Mouse (Mus musculus): Measurements from ENCODE around the gene Olfr709-ps1. TPM values are rescaled to one million over a fixed set of nuclear protein-coding genes. Genes with fewer than 3 reads are reported as not detected.
"Not testable (repeated sequence)": the region's sequence is repeated elsewhere in the genome, so short reads cannot be mapped to it uniquely, and the experiment has no call there.

The Olfr709-ps1 gene
- under 1 TPM; 0.07 to 0.09 TPM for total RNA-seq (2021)
- not detected in 2 replicates for polyA plus RNA-seq (2012; rRNA removed)
- long read RNA-seq, result 0 reads

DNA sequence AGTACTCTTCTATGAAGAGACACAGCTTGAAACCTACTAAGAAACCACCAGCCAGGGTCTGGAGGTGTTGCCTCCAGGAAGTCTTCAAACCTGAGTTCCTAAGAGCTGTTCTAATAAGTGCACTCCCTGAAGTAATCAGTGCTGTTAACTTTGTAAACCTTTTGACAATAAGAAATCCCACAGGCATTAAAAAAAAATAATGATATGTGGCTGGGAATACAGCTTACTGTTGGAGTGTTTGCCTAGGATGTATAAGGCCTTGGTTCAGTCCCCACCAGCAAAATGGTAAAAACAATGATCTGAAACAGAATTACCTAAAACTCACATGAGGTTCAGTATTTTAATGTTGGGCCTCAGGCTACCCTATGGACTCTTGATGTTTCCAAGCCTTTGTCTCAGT is at the start of gene Olfr709-ps1:
Gene Olfr709-ps1, minus strand, starts transcription at position 101 of the 400 bp plus-strand sequence.
- DNase-seq, result no peak

GRCm38 (mm10) chr7:106975353-106975752 is 43.3 kb upstream of the Olfr709-ps1 start, which contains the start of gene Olfr711:
TSS of gene Olfr711 (minus strand) at chr7:106975453.
- DNase-seq, result no peak

GRCm38 (mm10) chr7:106967503-106967902 is 35.5 kb upstream of the Olfr709-ps1 start:
- not testable (repeated sequence) for DNase-seq

- no peak for DNase-seq
Measured at GRCm38 (mm10) chr7:106963837-106964236, 31.8 kb upstream of the Olfr709-ps1 start, which contains the start of gene Olfr6. TSS of gene Olfr6 (minus strand) at chr7:106963937.

- no peak for DNase-seq
Measured at GRCm38 (mm10) chr7:106948212-106948611, 16.2 kb upstream of the Olfr709-ps1 start, which contains the start of gene Olfr710. TSS of gene Olfr710 (minus strand) at chr7:106948312.

GRCm38 (mm10) chr7:106920961-106921360 is 11.1 kb downstream of the Olfr709-ps1 start:
- not testable (repeated sequence) for DNase-seq

- no peak for DNase-seq
Measured at GRCm38 (mm10) chr7:106907676-106908075, 24.3 kb downstream of the Olfr709-ps1 start, which contains the start of gene Olfr1532-ps1. TSS of gene Olfr1532-ps1 (plus strand) at chr7:106908001.

DNA sequence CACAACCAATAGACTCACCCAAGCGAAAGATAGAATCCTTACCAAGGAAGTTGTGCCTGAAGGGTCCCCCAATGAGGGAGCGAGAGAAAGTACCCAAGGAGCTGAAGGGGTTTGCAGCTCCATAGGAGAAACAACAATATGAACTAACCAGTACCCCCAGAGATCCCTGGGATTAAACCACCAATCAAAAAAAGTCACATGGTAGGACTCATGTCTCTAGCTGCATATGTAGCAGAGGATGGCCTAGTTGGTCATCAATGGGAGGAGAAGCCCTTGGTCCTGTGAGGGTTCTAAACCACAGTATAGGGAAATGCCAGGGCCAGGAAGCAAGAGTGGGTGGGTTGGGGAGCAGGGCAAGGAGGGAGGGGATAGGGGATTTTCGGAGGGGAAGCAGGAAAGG is 30.9 kb downstream of the Olfr709-ps1 start, which contains the start of gene Olfr707:
Gene Olfr707, minus strand, starts transcription at position 101 of the 400 bp plus-strand sequence.
- not testable (repeated sequence) for DNase-seq

GRCm38 (mm10) chr7:106888062-106888461 is 44.0 kb downstream of the Olfr709-ps1 start, which contains the start of gene Olfr706:
TSS of gene Olfr706 (minus strand) at chr7:106888162.
- DNase-seq, result no peak

- DNase-seq, result no peak
Measured at GRCm38 (mm10) chr7:106876791-106877190, 55.2 kb downstream of the Olfr709-ps1 start, which contains the start of gene Olfr705. TSS of gene Olfr705 (minus strand) at chr7:106876891.

Other genes starting within 250 kb of the Olfr709-ps1 start
- not detected for gene Olfr694, start 240.4 kb downstream of the Olfr709-ps1 start, total RNA-seq (2021)
- gene Olfr694, start 240.4 kb downstream of the Olfr709-ps1 start, polyA plus RNA-seq (2012; rRNA removed), result not detected in 2 replicates
- not detected for gene Olfr695, start 215.8 kb downstream of the Olfr709-ps1 start, total RNA-seq (2021)
- not detected in 2 replicates for gene Olfr695, start 215.8 kb downstream of the Olfr709-ps1 start, polyA plus RNA-seq (2012; rRNA removed)
- gene Olfr697, start 189.8 kb downstream of the Olfr709-ps1 start, total RNA-seq (2021), result not detected
- not detected in 2 replicates for gene Olfr697, start 189.8 kb downstream of the Olfr709-ps1 start, polyA plus RNA-seq (2012; rRNA removed)
- gene Olfr698, start 176.8 kb downstream of the Olfr709-ps1 start, total RNA-seq (2021), result not detected
- gene Olfr698, start 176.8 kb downstream of the Olfr709-ps1 start, polyA plus RNA-seq (2012; rRNA removed), result not detected in 2 replicates
- not detected for gene Olfr699, start 139.0 kb downstream of the Olfr709-ps1 start, total RNA-seq (2021)
- gene Olfr699, start 139.0 kb downstream of the Olfr709-ps1 start, polyA plus RNA-seq (2012; rRNA removed), result not detected in 2 replicates
- not detected for gene Olfr700, start 123.4 kb downstream of the Olfr709-ps1 start, total RNA-seq (2021)
- gene Olfr700, start 123.4 kb downstream of the Olfr709-ps1 start, polyA plus RNA-seq (2012; rRNA removed), result not detected in 2 replicates
- gene Olfr701, start 118.1 kb downstream of the Olfr709-ps1 start, total RNA-seq (2021), result not detected
- gene Olfr701, start 118.1 kb downstream of the Olfr709-ps1 start, polyA plus RNA-seq (2012; rRNA removed), result not detected in 2 replicates
- gene Olfr702, start 98.3 kb downstream of the Olfr709-ps1 start, total RNA-seq (2021), result not detected
- not detected in 2 replicates for gene Olfr702, start 98.3 kb downstream of the Olfr709-ps1 start, polyA plus RNA-seq (2012; rRNA removed)
- gene Olfr703, start 88.9 kb downstream of the Olfr709-ps1 start, total RNA-seq (2021), result not detected
- gene Olfr703, start 88.9 kb downstream of the Olfr709-ps1 start, polyA plus RNA-seq (2012; rRNA removed), result not detected in 2 replicates
- gene Olfr704, start 69.0 kb downstream of the Olfr709-ps1 start, total RNA-seq (2021), result not detected
- not detected in 2 replicates for gene Olfr704, start 69.0 kb downstream of the Olfr709-ps1 start, polyA plus RNA-seq (2012; rRNA removed)
- gene Olfr705, start 55.3 kb downstream of the Olfr709-ps1 start, total RNA-seq (2021), result not detected
- gene Olfr705, start 55.3 kb downstream of the Olfr709-ps1 start, polyA plus RNA-seq (2012; rRNA removed), result not detected in 2 replicates
- gene Olfr706, start 44.1 kb downstream of the Olfr709-ps1 start, total RNA-seq (2021), result not detected
- gene Olfr706, start 44.1 kb downstream of the Olfr709-ps1 start, polyA plus RNA-seq (2012; rRNA removed), result not detected in 2 replicates
- gene Olfr707, start 31.0 kb downstream of the Olfr709-ps1 start, total RNA-seq (2021), result not detected
- gene Olfr707, start 31.0 kb downstream of the Olfr709-ps1 start, polyA plus RNA-seq (2012; rRNA removed), result not detected in 2 replicates
- not detected for gene Olfr1532-ps1, start 24.2 kb downstream of the Olfr709-ps1 start, total RNA-seq (2021)
- not detected in 2 replicates for gene Olfr1532-ps1, start 24.2 kb downstream of the Olfr709-ps1 start, polyA plus RNA-seq (2012; rRNA removed)
- gene Olfr710, start 16.1 kb upstream of the Olfr709-ps1 start, total RNA-seq (2021), result not detected
- gene Olfr710, start 16.1 kb upstream of the Olfr709-ps1 start, polyA plus RNA-seq (2012; rRNA removed), result not detected in 2 replicates
- gene Olfr6, start 31.7 kb upstream of the Olfr709-ps1 start, total RNA-seq (2021), result not detected
- not detected in 2 replicates for gene Olfr6, start 31.7 kb upstream of the Olfr709-ps1 start, polyA plus RNA-seq (2012; rRNA removed)
- gene Olfr711, start 43.2 kb upstream of the Olfr709-ps1 start, total RNA-seq (2021), result not detected
- not detected in 2 replicates for gene Olfr711, start 43.2 kb upstream of the Olfr709-ps1 start, polyA plus RNA-seq (2012; rRNA removed)
- gene Olfr2, start 73.9 kb upstream of the Olfr709-ps1 start, total RNA-seq (2021), result not detected
- gene Olfr2, start 73.9 kb upstream of the Olfr709-ps1 start, polyA plus RNA-seq (2012; rRNA removed), result not detected in 2 replicates
- gene Olfr713, start 99.0 kb upstream of the Olfr709-ps1 start, total RNA-seq (2021), result not detected
- not detected in 2 replicates for gene Olfr713, start 99.0 kb upstream of the Olfr709-ps1 start, polyA plus RNA-seq (2012; rRNA removed)
- not detected for gene Olfr714, start 138.8 kb upstream of the Olfr709-ps1 start, total RNA-seq (2021)
- gene Olfr714, start 138.8 kb upstream of the Olfr709-ps1 start, polyA plus RNA-seq (2012; rRNA removed), result not detected in 2 replicates
- gene Olfr17, start 161.0 kb upstream of the Olfr709-ps1 start, total RNA-seq (2021), result not detected
- gene Olfr17, start 161.0 kb upstream of the Olfr709-ps1 start, polyA plus RNA-seq (2012; rRNA removed), result not detected in 2 replicates
- gene Olfr715b, start 178.2 kb upstream of the Olfr709-ps1 start, total RNA-seq (2021), result not detected
- gene Olfr715b, start 178.2 kb upstream of the Olfr709-ps1 start, polyA plus RNA-seq (2012; rRNA removed), result not detected in 2 replicates
- gene Olfr715, start 198.9 kb upstream of the Olfr709-ps1 start, total RNA-seq (2021), result not detected
- not detected in 2 replicates for gene Olfr715, start 198.9 kb upstream of the Olfr709-ps1 start, polyA plus RNA-seq (2012; rRNA removed)
- not detected for gene Olfr716, start 206.1 kb upstream of the Olfr709-ps1 start, total RNA-seq (2021)
- gene Olfr716, start 206.1 kb upstream of the Olfr709-ps1 start, polyA plus RNA-seq (2012; rRNA removed), result not detected in 2 replicates
- gene Nlrp14, start 234.8 kb upstream of the Olfr709-ps1 start, total RNA-seq (2021), result not detected
- not detected in 2 replicates for gene Nlrp14, start 234.8 kb upstream of the Olfr709-ps1 start, polyA plus RNA-seq (2012; rRNA removed)